Mouse (Mus musculus) hindbrain, embryonic 12.5 days (tissue): Measurements from ENCODE around the gene 1500009L16Rik. TPM values are rescaled to one million over a fixed set of nuclear protein-coding genes. Genes with fewer than 3 reads are reported as not detected.

ENCODE experiments used
- ATAC-seq: fragments of 200-750 bp; cut with Nextera tagmentation; 2 replicates; pipeline ENCODE4 v1.8.0; 2017; ENCODE audit warnings: moderate TSS enrichment; ENCODE audit not compliant: low FRiP score
- H3K27ac ChIP-seq: fragments of 300-500 bp; sonication (generic); 2 replicates; pipeline ENCODE4 v1.5.1; 2016; ENCODE audit warnings: mild to moderate bottlenecking
- H3K27me3 ChIP-seq: fragments of 300-500 bp; sonication (generic); 2 replicates; pipeline ENCODE4 v1.6.1; 2016; ENCODE audit warnings: mild to moderate bottlenecking
- H3K36me3 ChIP-seq: fragments of 300-500 bp; sonication (generic); 2 replicates; pipeline ENCODE4 v1.6.1; 2016; ENCODE audit warnings: mild to moderate bottlenecking
- H3K4me1 ChIP-seq: fragments of 300-500 bp; sonication (generic); 2 replicates; pipeline ENCODE4 v1.6.1; 2016
- H3K4me2 ChIP-seq: fragments of 300-500 bp; sonication (generic); replicated peaks from 2 replicates; pipeline ENCODE4 v1.6.1; 2016; ENCODE audit warnings: mild to moderate bottlenecking
- H3K4me3 ChIP-seq: fragments of 300-500 bp; sonication (generic); 2 replicates; pipeline ENCODE4 v1.5.1; 2016; ENCODE audit warnings: mild to moderate bottlenecking
- H3K9ac ChIP-seq: fragments of 300-500 bp; sonication (generic); 2 replicates; pipeline ENCODE4 v1.6.1; 2016; ENCODE audit warnings: mild to moderate bottlenecking, moderate library complexity
- H3K9me3 ChIP-seq: fragments of 300-500 bp; sonication (generic); replicated peaks from 2 replicates; pipeline ENCODE4 v1.6.1; 2016; ENCODE audit warnings: mild to moderate bottlenecking
- WGBS: fragments of 180-500 bp; shearing (Covaris S2); methylation state at CpG from one replicate; pipeline ENCODE4 v1.1.7; 2016; 5-methylcytosine and 5-hydroxymethylcytosine counted together
- polyA plus RNA-seq: library from polyadenylated mRNA; unstranded; fragments of >200 nt; fragmentation: Nextera tagmentation; extraction: Ambion mirVana; gene quantifications from 2 replicates; pipeline ENCODE4 v1.2.1, GENCODE M21; 2016

The 1500009L16Rik gene
- polyA plus RNA-seq = 40.3 and 42.9 TPM in 2 replicates

GRCm38 (mm10) chr10:83722579-83723031 lies at the start of gene 1500009L16Rik:
TSS of gene 1500009L16Rik (plus strand) at chr10:83722865.
- under 1% methylated on average over 37 of the region's 37 CpGs for WGBS
- Histone ChIP-seq H3K4me2 (peak within 1 kb of the TSS; percentile 73), H3K4me1 (peaks cover 5% of the 10 kb centered on the region; the same call in 1 of the 2 replicates), H3K9me3 (no peaks in the 10 kb centered on the region), H3K27ac (no peak within 1 kb of the TSS), H3K36me3 (no peaks in the 10 kb centered on the region), H3K27me3 (peaks cover 7% of the 10 kb centered on the region), H3K4me3 (peak within 1 kb of the TSS; percentile 71), H3K9ac (peak within 1 kb of the TSS; percentile 77)
- peak; percentile 99 for ATAC-seq

GRCm38 (mm10) chr10:83681334-83681733 lies 41.3 kb upstream of the 1500009L16Rik start:
- Histone ChIP-seq H3K4me1 (no peaks in the 10 kb centered on the region), H3K27me3 (no peaks in the 10 kb centered on the region), H3K4me3 (no peak overlapping the region), H3K4me2 (no peak overlapping the region), H3K27ac (no peak overlapping the region), H3K9ac (no peak overlapping the region), H3K9me3 (no peaks in the 10 kb centered on the region), H3K36me3 (no peaks in the 10 kb centered on the region)
- 87% methylated on average over 12 of the region's 12 CpGs for WGBS
- no peak for ATAC-seq

GRCm38 (mm10) chr10:83688215-83688614 lies 34.5 kb upstream of the 1500009L16Rik start:
- Histone ChIP-seq H3K27ac (no peak overlapping the region), H3K4me2 (no peak overlapping the region), H3K36me3 (no peaks in the 10 kb centered on the region), H3K9ac (no peak overlapping the region), H3K4me3 (no peak overlapping the region), H3K27me3 (no peaks in the 10 kb centered on the region), H3K9me3 (no peaks in the 10 kb centered on the region), H3K4me1 (no peaks in the 10 kb centered on the region)
- ATAC-seq = no peak
- WGBS = 89% methylated on average over 2 of the region's 2 CpGs

GRCm38 (mm10) chr10:83692175-83692895 lies 30.3 kb upstream of the 1500009L16Rik start:
- ATAC-seq = no peak
- H3K4me3 ChIP-seq = no peak overlapping the region
- H3K4me2 ChIP-seq = no peak overlapping the region

GRCm38 (mm10) chr10:83696226-83696625 lies 26.4 kb upstream of the 1500009L16Rik start:
- Histone ChIP-seq H3K9ac (no peak overlapping the region), H3K27me3 (no peaks in the 10 kb centered on the region), H3K9me3 (no peaks in the 10 kb centered on the region), H3K4me2 (no peak overlapping the region), H3K4me3 (no peak overlapping the region), H3K4me1 (no peaks in the 10 kb centered on the region), H3K36me3 (no peaks in the 10 kb centered on the region), H3K27ac (no peak overlapping the region)
- no peak for ATAC-seq
- WGBS = 84% methylated on average over 4 of the region's 4 CpGs

More at GRCm38 (mm10) chr10:83692175-83692895, 30.3 kb upstream of the 1500009L16Rik start:
- H3K9ac ChIP-seq = no peak overlapping the region
- no peaks in the 10 kb centered on the region for H3K36me3 ChIP-seq
- no peak overlapping the region for H3K27ac ChIP-seq
- no peaks in the 10 kb centered on the region for H3K27me3 ChIP-seq
- 86% methylated on average over 11 of the region's 11 CpGs for WGBS
- H3K9me3 ChIP-seq = no peaks in the 10 kb centered on the region
- no peaks in the 10 kb centered on the region for H3K4me1 ChIP-seq

GRCm38 (mm10) chr10:83706628-83707027 lies 16.0 kb upstream of the 1500009L16Rik start:
- Histone ChIP-seq H3K27ac (no peak overlapping the region), H3K4me1 (no peaks in the 10 kb centered on the region), H3K4me3 (no peak overlapping the region), H3K4me2 (no peak overlapping the region), H3K9ac (no peak overlapping the region), H3K9me3 (no peaks in the 10 kb centered on the region), H3K27me3 (no peaks in the 10 kb centered on the region), H3K36me3 (no peaks in the 10 kb centered on the region)
- ATAC-seq = no peak
- 87% methylated on average over 12 of the region's 12 CpGs for WGBS

- H3K27ac ChIP-seq = no peak overlapping the region
- 70% methylated on average over 3 of the region's 3 CpGs for WGBS
Measured at GRCm38 (mm10) chr10:83709920-83710319, 12.7 kb upstream of the 1500009L16Rik start.

GRCm38 (mm10) chr10:83711769-83712168 lies 10.9 kb upstream of the 1500009L16Rik start:
- Histone ChIP-seq H3K4me3 (no peak overlapping the region), H3K9me3 (no peaks in the 10 kb centered on the region), H3K27me3 (no peaks in the 10 kb centered on the region), H3K9ac (no peak overlapping the region), H3K27ac (no peak overlapping the region), H3K4me2 (no peak overlapping the region), H3K4me1 (no peaks in the 10 kb centered on the region), H3K36me3 (no peaks in the 10 kb centered on the region)
- no peak for ATAC-seq
- WGBS = 66% methylated on average over 10 of the region's 10 CpGs

More at GRCm38 (mm10) chr10:83709920-83710319, 12.7 kb upstream of the 1500009L16Rik start:
- Histone ChIP-seq H3K4me3 (no peak overlapping the region), H3K9me3 (no peaks in the 10 kb centered on the region), H3K36me3 (no peaks in the 10 kb centered on the region), H3K4me2 (no peak overlapping the region), H3K27me3 (no peaks in the 10 kb centered on the region), H3K9ac (no peak overlapping the region), H3K4me1 (no peaks in the 10 kb centered on the region)
- ATAC-seq = no peak

- no peaks in the 10 kb centered on the region for H3K9me3 ChIP-seq
- no peak overlapping the region for H3K4me2 ChIP-seq
- no peak overlapping the region for H3K4me3 ChIP-seq
- H3K27ac ChIP-seq = no peak overlapping the region
- H3K9ac ChIP-seq = no peak overlapping the region
- H3K36me3 ChIP-seq = no peaks in the 10 kb centered on the region
- ATAC-seq = no peak
- 83% methylated on average over 12 of the region's 12 CpGs for WGBS
- peaks cover 5% of the 10 kb centered on the region; the same call in 1 of the 2 replicates for H3K4me1 ChIP-seq
- peaks cover 7% of the 10 kb centered on the region for H3K27me3 ChIP-seq
Measured at GRCm38 (mm10) chr10:83718855-83719474, 3.7 kb upstream of the 1500009L16Rik start.

- peak overlapping the region; percentile 73 for H3K4me2 ChIP-seq
- peak overlapping the region; percentile 77 for H3K9ac ChIP-seq
- WGBS = 0% methylated on average over 22 of the region's 23 CpGs
- peaks cover 5% of the 10 kb centered on the region; the same call in 1 of the 2 replicates for H3K4me1 ChIP-seq
- no peaks in the 10 kb centered on the region for H3K9me3 ChIP-seq
- H3K27ac ChIP-seq = no peak overlapping the region
- no peaks in the 10 kb centered on the region for H3K36me3 ChIP-seq
- peak overlapping the region; percentile 71 for H3K4me3 ChIP-seq
- peak; percentile 73 for ATAC-seq
- H3K27me3 ChIP-seq = peaks cover 7% of the 10 kb centered on the region
Measured at GRCm38 (mm10) chr10:83723055-83723454, 390 bp downstream of the 1500009L16Rik start.

- no peak overlapping the region for H3K9ac ChIP-seq
- H3K9me3 ChIP-seq = no peaks in the 10 kb centered on the region
- peaks cover 10% of the 10 kb centered on the region; the same call in 1 of the 2 replicates for H3K4me1 ChIP-seq
- no peak for ATAC-seq
- H3K4me3 ChIP-seq = no peak overlapping the region
- H3K36me3 ChIP-seq = no peaks in the 10 kb centered on the region
- no peak overlapping the region for H3K4me2 ChIP-seq
- H3K27ac ChIP-seq = no peak overlapping the region
- WGBS = 83% methylated on average over 15 of the region's 15 CpGs
- H3K27me3 ChIP-seq = peaks cover 7% of the 10 kb centered on the region
Measured at GRCm38 (mm10) chr10:83724351-83725059, 1.8 kb downstream of the 1500009L16Rik start.

GRCm38 (mm10) chr10:83726164-83726563 lies 3.5 kb downstream of the 1500009L16Rik start:
- Histone ChIP-seq H3K4me3 (no peak overlapping the region), H3K27ac (no peak overlapping the region), H3K9me3 (no peaks in the 10 kb centered on the region), H3K9ac (no peak overlapping the region), H3K27me3 (peaks cover 4% of the 10 kb centered on the region; the same call in 1 of the 2 replicates), H3K4me1 (peaks cover 10% of the 10 kb centered on the region; the same call in 1 of the 2 replicates), H3K36me3 (no peaks in the 10 kb centered on the region), H3K4me2 (no peak overlapping the region)
- WGBS = 76% methylated on average over 11 of the region's 11 CpGs
- ATAC-seq = no peak
